Mouse (Mus musculus) bone marrow, adult 2 months (tissue): Measurements from ENCODE around the gene Tmem87b. TPM values are rescaled to one million over a fixed set of nuclear protein-coding genes. Genes with fewer than 3 reads are reported as not detected.

Experiments
- H3K27ac ChIP-seq: fragments of 200-500 bp; 2 replicates; pipeline ENCODE4 v1.5.1; 2012; ENCODE audit warnings: low read depth, mild to moderate bottlenecking, control low read depth, inconsistent platforms, low read length; ENCODE audit not compliant: control insufficient read depth, poor library complexity, insufficient read depth
- H3K4me1 ChIP-seq: fragments of 200-500 bp; 2 replicates; pipeline ENCODE4 v1.6.1; 2011; ENCODE audit warnings: low read length; ENCODE audit not compliant: control insufficient read depth, insufficient read depth
- H3K4me3 ChIP-seq: fragments of 200-500 bp; replicated peaks from 2 replicates; pipeline ENCODE3; 2011; ENCODE audit warnings: mild to moderate bottlenecking, low read depth, low read length, control low read depth; ENCODE audit not compliant: control insufficient read depth
- CTCF ChIP-seq: fragments of 200-500 bp; IDR thresholded peaks from 2 replicates; pipeline ENCODE4 v1.5.1; 2011; ENCODE audit warnings: low read length, control low read depth; ENCODE audit not compliant: control insufficient read depth, insufficient read depth
- POLR2A ChIP-seq: fragments of 200-500 bp; IDR thresholded peaks from 2 replicates; pipeline ENCODE4 v1.6.1; 2011; ENCODE audit warnings: low read depth, mild to moderate bottlenecking, control low read depth, low read length, borderline replicate concordance; ENCODE audit not compliant: control insufficient read depth
- WGBS: fragments of 180-500 bp; shearing (Covaris S2); methylation state at CpG from one replicate; pipeline ENCODE4 v1.1.7; 2018; 5-methylcytosine and 5-hydroxymethylcytosine counted together
- polyA plus RNA-seq: library from polyadenylated mRNA; stranded (reverse); fragments of >200 nt; gene quantifications from 2 replicates; pipeline ENCODE4 v1.2.4, GENCODE M21; 2011; ENCODE audit warnings: low replicate concordance; ENCODE audit not compliant: missing spikeins, insufficient read depth, insufficient read length

The Tmem87b gene
- polyA plus RNA-seq, 1 experiment, result 7.7 TPM

GRCm38 (mm10) chr2:128833035-128833434 lies 15.1 kb downstream of the Tmem87b start:
- TF ChIP-seq CTCF, result no peak
- no peak for TF ChIP-seq POLR2A
- Histone ChIP-seq H3K27ac (no peak overlapping the region), H3K4me3 (no peak overlapping the region), H3K4me1 (no peaks in the 10 kb centered on the region)
- WGBS, result 72% methylated on average over 2 of the region's 2 CpGs

GRCm38 (mm10) chr2:128833435-128833834 lies 15.5 kb downstream of the Tmem87b start:
- WGBS, result 92% methylated on average over 2 of the region's 2 CpGs
- TF ChIP-seq CTCF (no peak), POLR2A (no peak)
- H3K27ac ChIP-seq, result no peak overlapping the region
- no peak overlapping the region for H3K4me3 ChIP-seq
- no peaks in the 10 kb centered on the region for H3K4me1 ChIP-seq

- Histone ChIP-seq H3K4me1 (no peaks in the 10 kb centered on the region), H3K4me3 (no peak overlapping the region), H3K27ac (no peak overlapping the region)
- 79% methylated on average over 8 of the region's 8 CpGs for WGBS
- TF ChIP-seq CTCF, result no peak
- TF ChIP-seq POLR2A, result no peak
Measured at GRCm38 (mm10) chr2:128837531-128837930, 19.6 kb downstream of the Tmem87b start.

- H3K4me3 ChIP-seq, result no peak overlapping the region
- TF ChIP-seq CTCF (no peak), POLR2A (no peak)
- 92% methylated on average over 3 of the region's 3 CpGs for WGBS
- no peaks in the 10 kb centered on the region for H3K4me1 ChIP-seq
- no peak overlapping the region for H3K27ac ChIP-seq
Measured at GRCm38 (mm10) chr2:128838611-128839010, 20.7 kb downstream of the Tmem87b start.

- TF ChIP-seq POLR2A, result no peak
- no peak for TF ChIP-seq CTCF
Measured at GRCm38 (mm10) chr2:128839501-128839900, 21.6 kb downstream of the Tmem87b start.

GRCm38 (mm10) chr2:128842437-128842836 lies 24.5 kb downstream of the Tmem87b start:
- TF ChIP-seq CTCF, result no peak
- TF ChIP-seq POLR2A, result no peak

More at GRCm38 (mm10) chr2:128839501-128839900, 21.6 kb downstream of the Tmem87b start:
- Histone ChIP-seq H3K27ac (no peak overlapping the region), H3K4me1 (no peaks in the 10 kb centered on the region), H3K4me3 (no peak overlapping the region)
- 81% methylated on average over 2 of the region's 2 CpGs for WGBS

GRCm38 (mm10) chr2:128850036-128850435 lies 32.1 kb downstream of the Tmem87b start:
- TF ChIP-seq CTCF (no peak), POLR2A (no peak)
- Histone ChIP-seq H3K4me1 (no peaks in the 10 kb centered on the region), H3K27ac (no peak overlapping the region), H3K4me3 (no peak overlapping the region)
- 86% methylated on average over 2 of the region's 2 CpGs for WGBS

More at GRCm38 (mm10) chr2:128842437-128842836, 24.5 kb downstream of the Tmem87b start:
- Histone ChIP-seq H3K4me1 (no peaks in the 10 kb centered on the region), H3K4me3 (no peak overlapping the region), H3K27ac (no peak overlapping the region)
- WGBS, result 73% methylated on average over 8 of the region's 8 CpGs

GRCm38 (mm10) chr2:128856673-128857072 lies 38.8 kb downstream of the Tmem87b start:
- no peak overlapping the region for H3K4me3 ChIP-seq
- no peaks in the 10 kb centered on the region for H3K4me1 ChIP-seq
- TF ChIP-seq POLR2A (no peak), CTCF (no peak)
- H3K27ac ChIP-seq, result no peak overlapping the region
- 69% methylated on average over 1 of the region's 1 CpGs for WGBS

GRCm38 (mm10) chr2:128858962-128859361 lies 41.0 kb downstream of the Tmem87b start:
- TF ChIP-seq POLR2A (no peak), CTCF (no peak)
- 57% methylated on average over 6 of the region's 6 CpGs for WGBS
- no peak overlapping the region for H3K27ac ChIP-seq
- no peaks in the 10 kb centered on the region for H3K4me1 ChIP-seq
- H3K4me3 ChIP-seq, result no peak overlapping the region
